Mouse (Mus musculus) urinary bladder, postnatal 14 days (tissue): ENCODE results near the gene Aprt.
A peak's percentile ranks its signal among the peaks of the same experiment; 100 is the strongest.
"Not testable (repeated sequence)": the region's sequence is repeated elsewhere in the genome, so short reads cannot be mapped to it uniquely, and the experiment has no call there.

ENCODE experiments used
- DNase-seq: peaks from one replicate; pipeline ENCODE4 v3.0.0; 2021; ENCODE audit warnings: low spot score

Aprt gene

DNA sequence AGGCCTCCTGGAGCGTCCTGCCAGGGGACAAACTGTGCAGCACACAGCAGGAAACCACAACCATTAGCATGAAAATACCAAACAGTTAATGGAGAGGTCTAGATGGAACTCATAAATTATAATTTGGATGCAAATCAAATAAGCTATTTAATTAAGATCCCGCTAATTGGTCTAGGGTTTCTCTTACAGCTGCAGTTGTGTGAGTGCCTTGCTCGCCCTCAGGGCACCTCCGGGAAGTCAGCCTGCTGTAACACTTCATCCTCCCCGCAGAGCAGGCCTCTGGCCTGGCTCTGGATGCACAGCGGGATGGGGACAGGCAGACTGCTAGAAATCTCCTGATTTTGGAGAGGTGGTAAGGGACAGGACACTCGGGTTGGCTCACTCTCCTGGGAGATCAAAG, 9.5 kb upstream of the Aprt start:
- no peak for DNase-seq

DNA sequence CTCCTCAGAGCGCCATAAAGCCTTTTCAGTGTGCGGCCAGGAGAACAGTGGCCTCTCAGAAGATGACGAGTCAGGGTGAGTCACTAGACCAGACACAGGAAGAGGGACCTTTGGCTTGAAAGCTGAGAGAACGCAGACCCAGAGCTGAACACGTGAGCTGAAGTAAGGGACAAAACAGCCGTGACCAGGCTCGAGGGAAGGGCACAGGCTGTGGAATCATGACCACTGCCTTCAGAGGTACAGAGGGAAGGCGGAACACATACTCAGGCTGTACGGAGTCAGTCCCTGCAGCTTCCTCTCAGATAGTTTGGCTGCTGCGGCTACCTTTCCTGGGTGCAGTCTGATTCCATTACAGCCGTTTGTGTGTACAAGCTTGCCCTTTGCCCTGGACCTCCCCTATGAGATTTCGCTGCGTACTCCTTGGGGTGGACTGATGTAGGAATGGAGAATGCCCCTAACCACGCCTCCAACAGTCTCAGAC, 8.7 kb upstream of the Aprt start:
- DNase-seq = no peak

DNA sequence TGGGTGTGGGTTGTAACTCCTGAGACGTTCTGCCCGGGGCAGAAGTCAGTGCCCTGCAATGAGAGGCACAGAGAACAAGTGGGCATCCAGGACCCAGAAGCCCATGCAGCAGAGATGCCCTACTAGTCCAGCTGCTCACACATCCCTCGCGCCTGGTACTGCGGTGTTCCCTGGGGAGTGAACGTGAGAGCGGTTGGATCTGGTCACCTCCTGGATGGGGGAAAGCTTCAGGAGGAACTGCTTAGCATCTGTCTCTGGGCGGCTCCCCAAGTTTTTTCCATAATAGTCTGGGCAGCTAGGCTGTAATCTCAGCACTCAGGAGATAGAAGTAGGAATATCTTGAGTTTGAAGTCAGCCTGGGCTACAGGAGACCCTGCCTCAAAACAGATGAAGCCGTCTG, 8.3 kb upstream of the Aprt start:
- no peak for DNase-seq

DNA sequence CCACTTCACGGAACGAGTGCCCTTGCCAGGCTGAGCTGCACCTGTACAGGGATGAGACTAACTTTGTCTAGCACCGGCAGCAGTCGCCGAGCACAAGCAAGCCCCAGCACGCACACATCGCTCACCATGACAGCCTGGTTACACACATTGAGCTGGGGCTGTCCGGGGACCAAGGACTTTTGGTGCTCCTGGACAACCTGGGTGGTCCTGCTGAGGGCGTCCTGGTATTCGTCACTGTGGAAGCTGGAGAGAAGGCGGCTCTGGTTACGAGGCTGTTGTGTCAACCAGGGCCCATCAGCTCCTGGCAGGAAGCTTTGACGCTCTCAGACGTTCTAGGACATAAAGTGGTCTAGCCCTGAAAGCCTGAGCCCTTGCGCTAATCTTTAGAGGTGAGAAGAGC, 4.2 kb upstream of the Aprt start:
- no peak for DNase-seq

DNA sequence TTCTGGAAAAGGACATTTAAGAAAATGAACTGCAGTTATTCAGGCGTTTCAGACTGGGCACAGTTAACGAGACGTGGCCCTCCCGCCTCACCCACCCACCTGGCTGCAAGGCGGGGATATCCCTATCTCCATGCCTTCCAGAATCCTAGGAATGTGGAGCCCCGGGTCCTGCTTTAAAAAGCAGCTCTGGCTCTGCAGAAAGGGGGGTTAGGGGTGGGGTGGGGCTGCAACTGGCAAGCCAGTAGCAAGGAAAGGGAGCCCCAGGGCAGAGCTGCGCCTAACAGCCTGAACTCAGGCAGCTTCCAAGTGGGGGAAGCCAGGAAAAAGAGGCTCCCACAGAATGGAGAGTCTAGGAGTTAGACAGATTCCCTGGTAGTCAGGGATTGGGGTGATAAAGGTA, 2.5 kb upstream of the Aprt start:
- DNase-seq = no peak

DNA sequence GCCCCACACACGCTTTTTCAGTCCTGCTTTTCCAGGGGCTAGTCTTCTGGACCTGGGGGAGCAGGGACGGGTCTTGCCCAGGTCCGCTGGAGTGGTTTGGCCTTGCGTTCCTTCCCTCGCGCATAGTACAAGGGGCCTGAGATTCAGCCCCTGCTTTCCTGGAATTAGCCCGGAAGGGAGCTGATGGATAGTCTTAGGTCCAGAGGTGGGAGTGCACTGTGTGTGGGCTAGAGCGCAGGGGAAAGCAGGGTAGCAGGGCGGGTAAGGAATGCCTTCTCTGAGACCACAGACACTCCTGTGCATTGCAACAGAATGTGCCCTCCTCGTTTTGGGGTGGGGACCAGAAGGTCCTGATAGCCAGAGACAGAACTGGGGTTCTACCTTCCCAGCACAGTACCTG, 407 bp upstream of the Aprt start:
- no peak for DNase-seq

DNA sequence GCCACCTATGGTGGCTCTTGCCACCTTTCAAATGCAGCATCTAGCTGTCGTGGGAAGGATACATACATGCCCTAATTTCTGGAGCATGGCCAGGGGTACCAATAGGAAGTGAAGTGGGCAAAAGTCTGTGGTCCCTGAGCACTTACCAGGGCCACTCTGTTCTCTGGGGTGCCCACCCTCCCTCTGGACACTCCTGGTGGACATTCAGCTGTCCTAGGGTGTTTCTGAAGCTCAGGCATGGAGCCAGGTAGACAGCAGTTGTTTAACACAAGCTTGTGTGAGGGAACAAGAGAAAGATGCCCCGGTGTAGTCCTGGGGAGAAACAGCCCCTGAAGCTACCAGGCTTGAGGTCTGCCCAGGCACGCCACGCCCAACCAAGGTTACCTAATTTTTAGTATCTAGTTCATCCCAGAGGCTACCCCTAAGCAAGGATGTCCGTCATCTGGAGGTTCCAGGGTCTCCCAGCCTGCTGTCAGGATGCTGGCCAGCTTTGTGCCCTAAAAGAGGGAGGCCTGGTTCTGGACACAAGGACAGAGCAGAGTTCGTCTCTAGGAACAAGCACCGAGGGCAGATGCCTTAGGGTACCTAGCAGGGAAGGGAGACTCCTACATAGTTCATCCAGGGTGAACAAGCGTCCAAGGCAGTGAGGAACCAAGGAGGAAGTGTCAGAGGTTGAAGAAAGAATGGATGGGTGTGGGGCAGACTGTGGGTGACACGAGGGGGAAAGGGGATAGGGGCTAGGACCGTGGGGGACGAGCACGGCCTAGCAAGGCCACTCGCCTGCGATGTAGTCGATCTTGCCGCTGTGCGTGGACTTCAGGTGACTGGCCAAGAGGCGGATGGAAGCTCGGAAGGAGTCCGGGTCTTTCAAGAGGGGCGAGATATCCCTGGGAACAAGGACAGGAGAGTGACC, 718 bp downstream of the Aprt start:
- DNase-seq = no peak

DNA sequence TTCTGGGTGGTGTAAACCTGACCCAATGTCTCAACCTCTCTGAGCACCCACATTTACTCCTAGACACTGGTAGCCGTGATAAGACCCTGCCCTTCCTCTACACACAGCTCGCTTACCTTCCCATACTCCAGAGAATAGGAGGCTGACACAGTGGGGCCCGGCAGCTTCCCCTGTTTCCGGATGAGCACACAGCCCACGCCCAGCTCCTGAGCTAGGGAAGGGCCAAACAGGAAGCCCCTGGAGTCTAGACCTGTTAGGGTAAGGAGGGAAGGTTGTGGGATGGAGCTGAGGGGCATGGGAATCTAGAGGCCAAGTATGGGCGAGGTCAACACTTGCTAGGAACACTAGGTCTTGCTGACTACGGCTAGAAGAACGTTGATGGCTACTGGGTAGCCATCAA, 1.4 kb downstream of the Aprt start:
- DNase-seq = no peak

DNA sequence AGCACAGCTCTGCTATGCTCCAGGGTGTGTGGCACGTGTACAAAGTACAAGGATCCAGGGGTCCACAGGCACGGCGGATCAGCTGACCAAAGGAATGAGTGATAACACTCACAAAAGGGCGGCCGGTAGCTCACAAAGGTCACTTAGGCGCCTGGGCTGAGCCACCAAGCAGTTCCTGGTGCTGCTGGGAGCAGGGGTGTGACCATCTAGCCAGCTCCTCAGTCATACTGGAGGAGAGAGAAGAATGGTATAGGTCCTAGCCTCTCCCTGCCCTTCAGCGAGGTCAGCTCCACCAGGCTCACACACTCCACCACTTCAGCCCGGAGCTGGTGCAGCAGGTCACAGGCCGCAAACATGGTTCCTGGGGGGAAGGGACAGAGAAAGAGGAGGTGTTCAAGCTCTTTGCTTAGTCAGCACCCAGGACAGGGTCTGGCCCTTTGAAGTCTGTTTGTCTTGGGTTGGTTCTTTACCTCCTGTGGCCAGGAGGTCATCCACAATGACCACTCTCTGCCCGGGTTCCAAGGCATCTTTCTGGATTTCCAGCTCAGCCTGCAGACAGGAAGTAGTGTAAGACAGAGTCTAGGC, 1.9 kb downstream of the Aprt start:
- no peak for DNase-seq

DNA sequence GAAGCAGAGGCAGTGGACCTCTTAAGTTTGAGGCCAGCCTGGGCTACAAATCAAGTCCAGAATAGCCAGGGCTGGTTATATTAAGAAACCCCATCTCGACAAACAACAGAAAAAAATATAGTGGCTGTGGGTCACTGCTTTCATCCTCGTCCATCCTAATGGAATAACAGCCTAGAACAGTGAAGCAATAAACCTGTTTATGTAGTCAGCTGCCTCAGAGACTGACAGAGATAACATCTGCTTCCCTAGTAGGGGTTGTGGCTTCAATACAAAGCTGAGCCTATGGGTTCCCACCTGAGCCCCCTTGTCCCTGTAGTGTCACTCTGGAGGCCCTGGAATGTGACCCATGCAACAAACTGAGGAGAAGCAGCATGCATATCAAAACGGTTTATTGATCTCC, 2.4 kb downstream of the Aprt start:
- DNase-seq = no peak

DNA sequence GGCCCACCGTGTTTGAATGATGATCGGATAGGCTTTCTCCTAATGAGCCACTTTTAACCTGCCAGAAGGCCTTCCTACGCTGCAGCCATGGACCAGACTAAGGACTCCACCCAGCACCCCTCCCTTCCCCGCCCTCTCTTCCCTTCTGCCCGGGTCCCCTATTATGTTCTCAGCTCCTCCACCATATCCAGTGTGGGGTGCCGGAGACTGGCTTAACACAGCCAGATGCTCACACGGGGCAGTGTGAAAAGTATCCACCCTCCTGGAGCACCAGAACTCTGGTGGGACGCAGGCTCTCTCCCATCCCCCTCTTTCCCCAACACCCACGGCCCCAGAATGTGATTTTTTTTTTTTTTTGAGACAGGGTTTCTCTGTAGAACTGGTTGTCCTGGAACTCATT, 3.1 kb downstream of the Aprt start:
- no peak for DNase-seq

DNA sequence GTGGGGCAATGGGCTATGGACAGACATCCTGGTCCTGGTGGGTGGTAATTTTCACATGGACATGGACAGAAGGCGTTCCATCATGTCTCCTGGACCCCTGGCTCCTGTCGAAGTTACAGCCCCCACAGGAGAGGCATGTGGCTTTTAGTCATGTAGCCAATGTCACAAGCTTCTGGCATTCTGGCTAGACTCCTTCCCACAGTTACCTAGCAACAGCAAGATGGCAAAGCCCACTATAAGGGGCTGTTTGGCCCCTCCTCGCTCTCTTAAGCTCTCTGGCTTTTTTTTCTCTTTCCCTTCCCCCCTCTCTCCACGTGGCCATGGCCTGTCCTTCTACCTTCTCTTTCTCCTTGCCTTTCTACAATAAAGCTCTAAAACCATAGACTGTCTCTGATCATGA, 3.5 kb downstream of the Aprt start:
- not testable (repeated sequence) for DNase-seq

DNA sequence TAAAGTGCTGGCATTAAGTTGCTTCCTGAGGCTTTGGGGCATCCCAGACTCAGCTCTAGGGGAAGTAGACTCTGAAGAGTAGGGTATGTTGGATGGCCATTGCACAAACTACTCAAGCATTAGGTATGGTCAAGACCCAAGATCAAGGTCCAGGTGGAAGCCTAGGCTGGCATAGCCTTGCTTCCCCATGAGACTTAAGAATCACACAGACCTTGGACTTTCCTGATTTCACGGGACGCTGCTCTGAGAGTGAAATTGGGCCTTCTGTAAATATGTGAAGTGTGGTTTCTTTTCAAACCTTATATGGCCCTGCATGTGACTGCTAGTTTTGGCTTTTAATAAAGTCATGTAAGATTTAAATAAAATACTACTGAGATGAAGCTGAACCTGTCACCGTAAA, 4.0 kb downstream of the Aprt start:
- DNase-seq = no peak

DNA sequence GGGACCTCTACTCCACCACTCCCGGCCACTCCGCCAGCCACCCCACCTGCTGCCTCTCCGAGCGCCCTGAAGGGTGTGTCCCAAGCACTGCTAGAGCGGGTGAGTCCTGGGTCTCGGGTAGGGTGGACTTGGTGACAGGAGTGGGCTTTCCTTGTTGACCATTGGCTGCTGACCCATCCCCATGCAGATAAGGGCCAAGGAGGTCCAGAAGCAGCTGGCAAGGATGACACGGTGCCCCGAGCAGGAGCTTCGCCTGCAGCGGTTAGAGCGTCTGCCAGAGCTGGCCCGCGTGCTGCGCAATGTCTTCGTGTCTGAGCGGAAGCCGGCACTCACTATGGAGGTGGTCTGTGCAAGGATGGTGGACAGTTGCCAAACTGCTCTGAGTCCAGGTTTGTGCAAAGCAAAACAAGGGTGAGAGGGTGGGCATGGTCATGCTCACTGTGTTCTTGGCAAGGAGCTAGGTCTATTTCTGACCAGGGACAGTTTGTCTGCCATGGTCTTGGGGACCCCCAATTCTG, 4.9 kb downstream of the Aprt start:
- no peak for DNase-seq

DNA sequence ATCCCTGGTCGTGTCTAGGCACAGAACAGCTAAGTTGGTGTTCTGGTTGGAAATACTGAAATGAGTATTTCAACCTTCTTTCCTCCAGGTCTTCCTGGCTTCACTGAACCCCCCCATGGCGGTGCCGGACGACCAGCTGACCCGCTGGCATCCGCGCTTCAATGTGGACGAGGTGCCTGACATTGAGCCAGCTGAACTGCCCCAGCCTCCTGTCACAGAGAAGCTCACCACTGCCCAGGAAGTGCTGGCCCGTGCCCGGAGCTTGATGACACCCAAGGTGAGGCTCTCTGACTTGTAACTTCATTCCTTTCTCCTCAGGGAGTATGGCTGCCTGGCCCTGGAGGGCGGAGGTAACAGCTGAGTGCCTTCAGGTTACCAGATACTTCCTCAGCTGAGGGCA, 5.6 kb downstream of the Aprt start:
- no peak for DNase-seq

DNA sequence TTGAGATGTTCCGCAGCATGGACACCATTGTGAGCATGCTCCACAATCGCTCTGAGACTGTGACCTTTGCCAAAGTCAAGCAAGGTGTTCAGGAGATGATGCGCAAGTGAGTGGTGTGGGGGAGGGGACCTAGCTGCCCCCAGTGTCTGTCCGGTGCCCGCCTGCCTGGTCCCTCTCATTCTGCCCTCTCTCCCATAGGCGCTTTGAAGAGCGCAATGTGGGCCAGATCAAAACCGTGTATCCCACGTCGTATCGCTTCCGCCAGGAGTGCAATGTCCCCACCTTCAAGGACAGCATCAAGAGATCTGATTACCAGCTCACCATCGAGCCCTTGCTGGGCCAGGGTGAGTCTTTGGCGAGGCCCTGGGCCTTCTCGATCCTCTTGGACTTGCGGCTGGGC, 6.7 kb downstream of the Aprt start:
- DNase-seq = no peak

DNA sequence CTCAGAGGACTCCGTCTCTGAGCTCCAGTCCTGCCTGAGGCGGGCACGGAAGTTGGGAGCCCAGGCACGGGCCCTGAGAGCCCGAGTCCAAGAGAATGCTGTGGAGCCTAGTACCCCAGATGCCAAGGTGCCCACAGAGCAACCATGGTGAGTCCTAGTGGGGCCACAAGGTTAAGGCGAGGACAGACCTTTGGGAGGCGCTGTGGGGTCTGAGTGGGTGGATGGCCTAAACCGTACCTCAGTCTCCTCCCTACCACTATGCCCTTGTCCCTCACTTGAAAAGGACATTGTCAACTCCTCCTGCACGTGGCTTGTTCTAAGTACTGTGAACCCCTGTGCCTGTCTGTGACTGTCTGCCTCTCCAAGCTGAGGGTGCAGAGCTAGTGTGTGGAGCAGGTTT, 7.4 kb downstream of the Aprt start:
- DNase-seq = no peak

DNA sequence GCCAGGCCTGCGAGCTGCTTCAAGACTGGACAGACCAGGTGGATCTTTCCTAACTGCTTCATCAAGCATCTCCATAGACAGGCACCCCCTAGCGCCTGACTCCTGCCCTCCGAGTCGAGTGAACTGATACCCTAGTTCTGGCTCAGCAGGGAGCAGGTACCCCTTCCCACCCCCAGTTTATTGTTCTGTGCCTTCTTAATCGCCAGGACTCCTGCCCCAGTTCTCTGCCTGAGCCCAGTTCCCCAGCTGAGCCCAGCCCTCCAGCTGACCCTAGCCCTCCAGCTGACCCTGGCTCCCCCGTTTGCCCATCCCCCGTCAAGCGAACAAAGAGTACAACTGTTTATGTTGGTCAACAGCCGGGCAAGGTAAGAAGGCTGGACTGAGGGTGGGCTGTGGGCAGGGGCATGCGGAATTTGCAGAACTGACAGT, 7.8 kb downstream of the Aprt start:
- DNase-seq = no peak

DNA sequence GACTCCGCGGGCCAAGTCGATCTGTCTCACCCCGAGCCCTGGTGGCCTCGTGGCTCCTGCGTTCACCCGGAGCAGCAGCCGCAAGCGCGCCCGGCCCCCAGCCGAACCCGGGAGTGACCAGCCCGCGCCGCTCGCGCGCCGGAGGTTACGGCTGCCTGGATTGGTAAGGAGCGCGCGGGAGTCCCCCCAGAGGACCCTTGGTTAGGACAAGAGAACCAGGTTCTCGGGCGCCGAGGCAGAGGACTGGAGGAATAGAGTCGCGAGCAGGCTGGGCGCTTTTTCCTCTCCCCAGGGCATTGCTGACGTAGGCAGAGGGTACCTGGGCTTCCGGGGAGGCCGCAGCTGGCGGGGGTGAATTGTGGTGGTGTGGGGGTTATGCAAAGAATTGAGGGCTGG, 8.6 kb downstream of the Aprt start:
- DNase-seq = no peak

DNA sequence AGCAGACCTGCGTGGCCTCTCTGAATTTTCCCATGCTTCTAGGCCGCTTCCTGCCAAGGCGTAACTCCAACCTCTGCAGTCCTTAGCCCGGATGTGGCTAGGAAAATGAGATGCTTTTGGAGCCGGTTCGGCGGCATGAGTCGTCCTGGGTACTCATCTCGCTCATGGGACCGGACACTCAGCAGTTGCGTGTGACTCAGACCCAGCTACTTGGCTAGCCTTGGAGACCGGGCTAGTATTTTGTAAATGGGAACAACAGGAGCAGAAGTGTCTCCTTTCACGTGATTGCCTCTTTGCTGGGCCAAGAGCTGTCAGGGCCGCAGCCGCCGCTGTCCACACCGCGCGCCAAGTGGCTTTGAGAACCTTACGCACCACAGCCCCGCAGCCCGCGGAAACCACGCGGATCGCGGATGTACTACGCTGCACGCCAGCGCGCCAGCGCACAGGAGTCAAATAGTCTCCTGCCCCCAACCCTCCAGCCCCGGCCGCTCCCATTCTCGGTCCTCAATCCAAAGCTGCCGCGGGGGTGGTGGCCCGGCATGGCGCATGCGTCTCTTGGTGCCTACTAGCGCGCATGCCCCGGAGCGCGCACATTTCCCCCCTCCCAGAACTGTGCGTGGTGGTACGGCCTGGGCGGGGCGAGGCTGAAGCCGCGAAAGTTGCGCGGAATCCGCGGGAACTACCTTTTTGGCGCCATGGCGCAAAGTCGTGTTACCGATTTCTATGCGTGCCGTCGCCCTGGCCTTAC, 9.2 kb downstream of the Aprt start, which contains the start of gene Cdt1:
Cdt1 (plus strand) TSS at position 655 of the 748 bp plus-strand sequence.
- peak; percentile 95 for DNase-seq

DNA sequence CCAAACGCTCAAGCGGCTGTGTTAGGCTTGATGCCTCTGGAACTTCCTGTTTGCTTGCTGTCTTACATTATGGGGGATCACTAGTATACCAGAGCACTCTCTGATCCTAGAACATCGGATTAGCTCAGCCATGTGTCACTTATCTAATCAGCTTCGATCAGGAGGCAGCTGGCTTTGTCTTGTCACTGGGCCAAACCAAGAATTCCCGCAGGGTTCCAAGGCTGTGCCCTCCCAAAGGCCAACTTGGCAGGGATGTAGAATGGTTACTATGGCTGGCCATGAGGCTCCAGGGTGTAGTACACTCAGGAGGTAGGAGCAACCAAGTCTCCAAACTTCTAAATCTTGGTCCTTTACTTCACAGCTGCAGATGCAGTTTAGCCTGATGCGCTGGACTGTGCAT, 9.9 kb downstream of the Aprt start:
- no peak for DNase-seq
